Mouse (Mus musculus) mesoderm, embryonic 11.5 days (tissue): ENCODE results near the gene Ipo11.

Source experiments
- DNase-seq: peaks from one replicate; pipeline ENCODE4 v3.0.0-alpha.2; 2012; ENCODE audit warnings: low read depth, low spot score

Gene Ipo11

GRCm38 (mm10) chr13:106817066-106817465, 119.7 kb downstream of the Ipo11 start:
- peak; percentile 25 for DNase-seq

- no peak for DNase-seq
Observed at GRCm38 (mm10) chr13:106813519-106813918, 123.2 kb downstream of the Ipo11 start.

DNA sequence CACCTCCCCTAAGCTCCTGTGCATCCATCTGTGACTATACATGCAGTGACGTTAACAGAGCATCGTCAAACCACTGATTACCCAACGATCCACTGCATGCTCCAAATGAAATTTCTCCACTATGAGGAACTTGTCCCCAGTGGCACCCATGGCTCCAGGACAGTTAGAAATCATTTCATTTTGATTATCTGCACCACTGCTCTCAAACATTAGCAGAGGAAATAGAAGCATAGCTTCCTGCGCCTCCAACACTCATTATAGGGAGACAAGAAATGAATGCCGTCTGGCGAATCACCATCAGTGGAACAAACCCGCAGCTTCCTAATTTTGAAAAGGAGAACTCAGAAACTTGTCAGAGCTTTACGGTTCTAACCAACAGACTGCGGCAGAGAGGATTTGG, 123.7 kb downstream of the Ipo11 start:
- DNase-seq, result no peak

- DNase-seq, result no peak
Observed at GRCm38 (mm10) chr13:106810156-106810555, 126.6 kb downstream of the Ipo11 start.

DNA sequence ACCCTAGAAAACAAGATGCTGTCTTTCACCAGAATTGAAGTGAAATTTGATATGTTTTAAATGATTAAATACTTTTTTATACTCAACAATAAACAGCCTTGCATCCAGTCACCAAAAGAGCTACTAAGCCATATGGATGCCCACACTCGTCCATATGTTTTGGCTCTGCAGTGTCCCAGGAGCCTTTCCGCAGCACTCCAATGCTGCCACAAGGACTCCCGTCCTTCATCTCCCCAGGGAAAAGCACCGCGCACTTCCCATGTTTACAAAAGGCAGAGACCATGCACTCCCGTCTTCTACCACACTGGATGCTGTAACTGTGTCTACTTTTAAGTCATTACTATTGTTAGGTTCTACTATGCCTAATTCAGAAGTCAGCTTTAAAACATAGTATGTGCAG, 127.9 kb downstream of the Ipo11 start:
- no peak for DNase-seq

DNA sequence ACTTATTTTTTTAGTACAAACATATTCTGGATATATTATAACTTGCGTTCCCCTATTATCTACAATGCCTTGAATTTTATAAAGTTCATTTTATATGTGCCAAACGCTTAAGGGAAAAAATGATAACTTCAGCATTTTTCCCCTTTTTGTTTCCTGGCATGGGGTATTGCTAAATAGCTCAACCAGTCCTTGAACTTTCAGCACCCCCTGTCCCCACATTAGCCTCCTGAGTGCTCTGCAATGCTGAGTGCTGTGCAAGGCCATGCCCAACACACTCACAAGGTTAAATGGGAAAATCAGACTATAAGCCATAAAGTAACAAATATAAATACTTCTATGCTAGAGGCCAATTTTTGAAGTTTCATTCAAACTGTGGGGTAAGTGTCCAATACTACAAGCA, 128.4 kb downstream of the Ipo11 start:
- no peak for DNase-seq

- no peak for DNase-seq
Observed at GRCm38 (mm10) chr13:106807303-106807702, 129.5 kb downstream of the Ipo11 start.

DNA sequence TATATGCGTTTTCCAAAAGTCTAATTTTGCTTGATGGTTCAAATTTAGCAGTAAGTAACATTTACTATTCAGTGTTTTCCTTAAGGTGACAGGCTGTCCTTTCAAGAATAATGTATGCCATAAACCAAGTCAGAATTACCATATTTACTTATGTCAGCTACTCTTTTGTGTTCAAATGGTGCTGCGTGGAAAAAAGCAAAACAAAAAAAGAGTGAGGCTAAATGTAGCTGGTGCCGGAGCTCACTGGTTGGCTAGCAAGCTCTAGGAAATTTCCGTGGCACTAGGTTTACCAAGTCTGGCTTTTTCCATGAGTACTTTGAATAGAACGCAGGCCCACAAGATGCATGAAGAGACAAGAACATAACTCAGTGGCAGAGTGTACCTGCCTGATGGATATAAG, 131.6 kb downstream of the Ipo11 start:
- no peak for DNase-seq

DNA sequence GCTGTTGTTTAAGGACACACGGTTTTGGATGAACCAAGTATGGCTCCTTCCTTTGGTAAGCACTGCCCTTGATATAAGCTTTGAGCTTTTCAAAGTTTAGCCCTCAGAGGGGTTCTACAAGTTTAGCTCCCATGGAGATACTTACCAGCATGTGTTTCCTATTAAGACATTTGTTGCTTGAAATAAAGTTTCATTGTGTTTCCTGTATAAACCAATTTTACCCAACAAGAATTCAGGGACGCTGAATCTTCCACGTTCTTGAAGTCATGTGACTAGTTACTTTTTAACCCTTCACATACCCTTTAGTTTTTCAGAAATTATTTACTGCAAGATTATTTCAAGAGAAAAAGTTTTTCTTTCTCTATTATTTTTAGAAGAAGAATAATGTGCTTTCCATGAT, 138.7 kb downstream of the Ipo11 start:
- no peak for DNase-seq

GRCm38 (mm10) chr13:106788817-106789216, 147.9 kb downstream of the Ipo11 start:
- no peak for DNase-seq

DNA sequence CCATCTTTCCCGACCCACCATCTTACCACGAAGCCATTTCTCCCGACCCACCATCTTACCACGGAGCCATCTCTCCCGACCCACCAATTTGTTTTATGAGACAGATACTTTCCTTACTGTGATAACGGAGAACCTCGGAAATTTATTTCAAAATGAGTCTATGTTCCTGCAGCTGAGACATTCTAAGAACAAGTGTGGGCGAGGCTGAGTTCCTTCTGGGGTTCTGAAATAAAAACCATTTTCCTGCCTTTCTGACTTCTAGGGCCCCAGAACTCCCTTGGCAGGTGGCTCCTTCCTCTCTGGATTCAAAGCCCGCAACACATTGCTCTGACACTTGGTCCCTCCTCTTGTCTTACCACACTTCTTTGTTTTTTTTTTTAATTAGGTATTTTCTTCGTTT, 168.0 kb downstream of the Ipo11 start:
- DNase-seq, result no peak

- DNase-seq, result no peak
Observed at GRCm38 (mm10) chr13:106762611-106763010, 174.1 kb downstream of the Ipo11 start.

GRCm38 (mm10) chr13:106761661-106762060, 175.1 kb downstream of the Ipo11 start:
- no peak for DNase-seq

GRCm38 (mm10) chr13:106760232-106760875, 176.4 kb downstream of the Ipo11 start:
- peak; percentile 18 for DNase-seq

DNA sequence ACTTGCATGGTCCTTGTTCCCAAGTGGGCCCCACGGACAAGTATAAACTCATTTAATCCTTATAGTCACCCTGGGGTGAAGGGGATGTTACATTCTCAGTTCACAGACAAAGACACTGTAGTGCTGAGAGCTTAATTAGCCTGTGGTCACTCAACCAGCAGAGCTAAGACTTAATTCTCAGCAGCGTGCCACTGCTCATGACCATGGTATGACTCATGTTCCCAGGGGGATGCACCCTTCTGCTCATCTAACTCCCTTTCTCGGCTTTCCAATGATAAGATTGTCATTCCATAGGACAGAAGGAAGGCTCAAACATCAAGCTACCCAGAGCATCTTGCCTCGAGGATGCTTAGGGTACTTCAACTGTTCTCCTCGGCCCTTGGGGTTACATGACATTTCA, 180.9 kb downstream of the Ipo11 start:
- no peak for DNase-seq

DNA sequence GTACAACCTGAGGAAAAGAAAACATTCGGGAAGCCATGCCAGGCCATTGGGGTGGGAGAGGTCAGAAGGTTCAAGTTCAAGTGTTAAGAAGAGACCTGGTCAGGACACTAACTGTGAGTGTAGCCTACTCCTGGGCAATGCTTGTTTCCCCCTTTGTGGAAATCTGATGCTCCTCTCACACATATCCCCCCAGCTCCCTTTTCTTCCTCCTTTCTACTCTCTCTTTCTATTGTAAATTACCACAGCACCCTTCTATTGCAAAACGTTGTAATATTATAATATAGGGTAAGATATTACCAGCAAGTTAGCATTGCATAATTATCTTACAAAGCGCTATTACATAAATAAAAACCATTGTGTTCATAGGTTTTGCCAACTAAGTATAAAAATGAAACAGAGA, 182.5 kb downstream of the Ipo11 start:
- DNase-seq, result no peak

- DNase-seq, result no peak
Observed at GRCm38 (mm10) chr13:106751951-106752350, 184.8 kb downstream of the Ipo11 start.

GRCm38 (mm10) chr13:106746823-106747222, 189.9 kb downstream of the Ipo11 start:
- no peak for DNase-seq

DNA sequence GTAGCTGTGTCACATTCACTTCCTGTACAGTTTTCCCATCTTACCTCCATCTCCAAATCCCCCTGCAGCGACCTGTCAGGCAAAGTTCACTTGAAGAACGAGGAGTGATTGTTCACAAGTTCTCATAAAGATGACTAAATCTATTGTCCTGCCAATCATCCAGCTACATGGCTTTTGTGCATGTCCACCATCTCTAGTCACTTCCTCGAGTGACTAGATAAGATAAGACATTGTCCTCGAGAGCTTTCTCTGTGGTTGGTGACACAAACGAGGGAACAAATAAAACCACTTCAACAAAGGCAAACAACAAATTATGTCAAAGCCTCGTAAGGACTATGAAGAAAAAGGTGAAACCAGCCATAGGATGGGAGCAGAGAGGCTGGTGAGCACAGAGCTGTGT, 191.6 kb downstream of the Ipo11 start:
- no peak for DNase-seq
